Mouse (Mus musculus): ENCODE measurements around the gene Srsf1. TPM values are rescaled to one million over a fixed set of nuclear protein-coding genes. Genes with fewer than 3 reads are reported as not detected.

The Srsf1 gene
- total RNA-seq (2022): 100 to 1,000 TPM; 230 to 311 (median 252) TPM

DNA sequence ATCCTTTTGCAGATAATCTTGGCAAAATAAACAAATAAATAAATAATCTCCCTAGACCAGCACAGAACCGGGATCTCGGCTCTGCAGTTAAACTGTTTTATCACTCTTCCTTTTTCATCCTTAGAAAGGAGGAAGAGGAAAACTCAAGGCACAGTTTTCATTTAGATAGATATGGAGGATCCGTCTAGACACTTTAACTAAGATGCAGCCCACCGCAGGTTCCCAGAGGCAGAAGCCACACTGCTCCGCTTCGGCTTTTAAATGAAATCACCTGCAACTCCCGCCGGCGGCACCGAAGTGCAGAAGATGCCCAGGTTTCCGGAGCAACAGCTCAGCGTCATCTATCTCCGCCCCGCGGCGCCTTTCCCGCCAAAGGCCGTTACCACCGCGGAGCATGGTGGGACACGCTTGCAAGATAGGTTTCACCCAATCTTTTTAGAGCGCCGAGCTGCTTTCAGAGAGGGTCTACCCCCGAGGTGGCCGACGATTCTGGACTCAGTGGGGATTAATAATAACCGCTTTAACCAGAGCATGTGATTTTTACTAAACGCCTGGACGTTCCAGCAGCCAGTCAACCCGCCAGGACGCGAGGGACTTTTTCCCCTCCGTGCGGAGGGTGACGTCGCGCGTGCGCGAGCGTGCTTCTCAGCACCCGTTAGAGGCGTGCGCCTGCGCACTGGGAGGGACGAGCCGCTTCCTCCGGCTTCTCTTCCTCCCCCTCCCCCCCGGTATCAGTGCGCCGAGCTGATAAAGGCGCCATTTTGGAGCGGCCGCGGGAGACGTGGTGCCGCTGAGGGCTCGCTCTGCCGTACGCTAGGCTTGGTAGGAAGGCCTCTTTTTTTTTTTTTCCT is at the start of gene Srsf1:
TSS of gene Srsf1 (plus strand) at position 430 of the 851 bp plus-strand sequence.
- peak; percentile 96 for DNase-seq

- no peak for DNase-seq
Measured at GRCm38 (mm10) chr11:87999751-88000150, 47.4 kb upstream of the Srsf1 start.

- no peak for DNase-seq
Measured at GRCm38 (mm10) chr11:88002738-88003137, 44.4 kb upstream of the Srsf1 start.

- DNase-seq: no peak
Measured at GRCm38 (mm10) chr11:88004123-88004522, 43.0 kb upstream of the Srsf1 start.

DNA sequence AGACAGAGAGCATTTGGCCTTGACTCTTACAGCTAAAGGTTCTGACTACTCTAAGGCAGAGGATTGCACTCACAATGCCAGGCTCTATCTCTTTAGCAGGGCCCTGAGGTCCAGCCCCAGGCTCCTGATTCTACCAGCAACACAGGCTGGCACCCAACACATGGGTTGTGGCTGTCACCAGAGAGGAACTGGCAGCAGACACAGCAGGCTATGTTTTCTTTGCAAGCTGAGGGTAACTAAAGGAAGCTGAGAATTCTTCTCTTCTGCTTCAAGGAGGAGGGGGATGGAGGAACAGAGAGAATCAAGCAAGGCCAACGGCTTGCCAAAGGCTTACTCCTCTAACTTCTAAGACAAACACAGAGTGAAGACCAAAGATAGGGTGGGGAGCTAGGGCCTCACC is 38.5 kb upstream of the Srsf1 start:
- DNase-seq: no peak

DNA sequence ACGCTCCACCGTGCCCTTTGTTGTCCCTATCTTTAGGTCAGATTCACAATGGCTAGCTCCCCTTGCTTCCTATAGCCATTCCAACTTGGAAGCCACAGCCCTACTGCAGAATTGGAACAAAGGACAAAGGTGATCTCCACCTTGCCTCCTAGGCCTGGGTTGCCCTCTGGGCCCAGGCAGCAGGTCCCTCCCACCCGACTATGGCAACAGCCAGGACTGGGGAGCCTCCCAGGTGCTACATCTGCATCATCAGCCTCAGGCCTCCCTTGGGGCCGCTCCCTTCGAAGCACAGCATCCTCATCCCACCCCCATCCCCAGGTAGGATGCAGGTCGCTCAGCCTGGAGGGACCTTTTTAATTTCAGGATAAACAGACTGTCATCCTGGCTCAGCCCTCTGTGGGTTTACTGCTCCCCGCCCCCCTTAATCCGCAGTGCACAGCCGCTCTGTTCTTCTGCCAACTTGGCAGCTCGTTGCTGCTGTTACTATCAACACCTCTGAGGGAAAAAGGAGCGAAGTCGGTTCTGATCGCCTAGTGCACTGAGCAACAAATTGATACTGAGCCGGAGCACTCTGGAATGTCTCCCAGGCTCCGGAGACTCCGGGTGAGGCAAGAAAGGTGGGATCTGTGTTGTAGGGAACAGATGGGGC is 37.5 kb upstream of the Srsf1 start:
- DNase-seq: no peak

DNA sequence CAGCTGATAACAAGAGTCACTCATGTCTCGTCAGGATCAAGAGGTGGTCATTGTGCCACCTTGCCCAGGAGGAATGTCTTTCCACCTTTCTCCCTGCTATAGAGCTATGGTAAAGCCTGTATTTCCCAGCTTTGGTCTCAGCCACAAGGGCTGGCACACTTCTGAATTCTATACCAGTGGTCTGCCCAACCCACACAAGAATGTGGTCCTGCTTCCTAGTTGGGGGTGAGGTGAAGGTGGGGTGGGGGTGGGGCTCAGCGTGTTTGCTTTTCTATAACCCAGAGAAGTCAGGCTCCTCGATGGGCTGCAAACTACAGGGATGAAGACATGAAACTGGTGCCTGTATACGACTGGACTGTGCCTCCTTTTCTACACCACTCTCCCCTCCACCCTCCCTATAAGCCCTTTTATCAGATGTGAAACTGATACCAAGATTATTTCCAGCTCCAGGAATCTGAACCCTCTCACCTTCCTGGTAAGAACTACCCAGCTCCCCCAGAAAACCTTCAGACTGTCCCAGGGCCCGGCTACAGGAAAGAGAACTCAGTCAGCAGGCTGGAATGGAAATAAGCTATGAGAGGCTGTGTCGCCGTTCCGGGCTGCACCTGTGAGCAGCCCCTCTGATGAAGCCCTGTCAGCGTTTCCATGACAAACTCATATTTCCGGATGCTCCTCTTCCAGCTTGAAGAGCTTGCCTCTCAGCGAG is 35.8 kb upstream of the Srsf1 start:
- no peak for DNase-seq

GRCm38 (mm10) chr11:88011914-88012419 is 35.2 kb upstream of the Srsf1 start:
- DNase-seq: no peak

- no peak for DNase-seq
Measured at GRCm38 (mm10) chr11:88012621-88013244, 34.4 kb upstream of the Srsf1 start.

DNA sequence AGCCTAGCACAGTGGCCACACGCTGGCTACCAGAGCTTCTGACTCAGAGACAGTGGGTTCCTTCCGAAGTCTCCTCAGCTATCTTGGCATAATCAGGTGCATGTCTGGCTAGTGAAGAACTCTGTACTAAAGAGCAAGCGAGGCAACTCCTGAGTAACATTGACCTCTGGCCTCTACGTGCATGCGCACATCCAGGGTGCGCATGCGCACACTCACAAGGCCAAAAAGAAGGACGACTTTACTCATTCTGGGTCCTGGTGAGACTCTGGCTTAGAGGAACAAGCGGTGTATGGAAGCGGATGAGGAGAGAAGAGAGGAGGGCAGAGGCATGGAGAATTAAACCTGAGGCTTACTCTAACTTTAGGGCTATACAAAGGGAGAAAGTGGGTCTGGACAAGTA is 33.5 kb upstream of the Srsf1 start:
- no peak for DNase-seq

- no peak for DNase-seq
Measured at GRCm38 (mm10) chr11:88015161-88015560, 32.0 kb upstream of the Srsf1 start.

DNA sequence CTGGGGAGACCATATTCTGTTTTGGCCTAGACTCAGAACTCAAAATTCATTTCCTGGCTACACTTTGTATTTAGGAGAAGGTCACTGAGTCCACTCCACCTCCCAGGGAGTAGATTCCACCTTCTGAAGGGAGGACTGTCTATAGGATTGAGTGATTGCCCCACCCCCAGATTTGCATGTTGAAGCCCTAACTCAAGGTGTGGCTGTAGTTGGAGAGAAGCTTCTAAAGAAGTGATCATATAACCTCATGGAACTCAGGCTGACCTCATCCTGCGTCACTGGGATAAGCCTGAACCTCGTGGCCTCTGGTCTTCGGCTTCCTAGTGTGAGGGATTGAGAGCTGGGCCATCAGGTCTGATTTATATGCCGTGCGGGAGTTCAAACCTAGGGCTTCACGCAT is 31.4 kb upstream of the Srsf1 start:
- no peak for DNase-seq

- DNase-seq: no peak
Measured at GRCm38 (mm10) chr11:88023933-88024332, 23.2 kb upstream of the Srsf1 start.

GRCm38 (mm10) chr11:88027391-88028035 is 19.7 kb upstream of the Srsf1 start:
- DNase-seq: no peak

GRCm38 (mm10) chr11:88028193-88028684 is 18.9 kb upstream of the Srsf1 start:
- DNase-seq: no peak

GRCm38 (mm10) chr11:88030219-88030618 is 17.0 kb upstream of the Srsf1 start:
- no peak for DNase-seq

DNA sequence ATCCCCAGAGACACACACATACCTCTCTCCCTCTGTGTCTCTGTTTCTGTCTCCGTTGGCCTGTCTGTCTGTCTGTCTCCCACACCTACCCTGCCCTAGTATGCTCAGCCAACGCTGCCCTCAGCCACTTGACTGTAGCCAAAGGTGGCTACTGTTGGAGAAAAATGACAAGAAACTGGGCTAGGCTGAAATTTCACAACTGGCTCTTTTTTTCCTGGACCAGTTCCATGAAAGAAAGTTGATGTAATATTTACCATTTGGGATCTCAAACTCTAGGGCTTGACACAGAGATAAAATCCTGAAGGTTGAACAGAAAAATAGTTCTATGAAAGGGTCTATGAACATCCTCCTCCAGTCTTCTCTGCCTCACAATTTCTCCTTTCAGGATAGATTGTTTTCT is 16.3 kb upstream of the Srsf1 start:
- no peak for DNase-seq

- DNase-seq: no peak
Measured at GRCm38 (mm10) chr11:88031753-88032152, 15.4 kb upstream of the Srsf1 start.

DNA sequence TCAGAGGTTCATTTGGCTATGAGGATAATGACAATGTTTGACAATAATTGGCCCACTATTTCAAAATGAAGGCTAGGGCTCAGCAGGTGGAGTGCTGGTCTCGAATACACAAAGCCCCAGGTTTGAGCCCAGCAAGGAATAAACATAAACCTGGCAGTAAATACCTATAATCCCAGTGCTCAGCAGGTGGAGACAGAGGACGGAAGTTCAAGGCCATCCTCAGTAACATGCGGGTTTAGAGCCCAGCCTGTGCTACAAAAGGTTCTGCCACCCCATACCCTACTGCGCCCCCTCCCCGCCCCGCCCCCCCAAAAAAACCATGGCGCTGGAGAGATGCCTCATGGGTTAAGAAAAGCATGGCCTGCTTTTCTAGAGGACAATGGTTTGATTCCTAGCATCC is 11.2 kb upstream of the Srsf1 start:
- DNase-seq: no peak

GRCm38 (mm10) chr11:88036761-88037251 is 10.4 kb upstream of the Srsf1 start:
- DNase-seq: no peak

- no peak for DNase-seq
Measured at GRCm38 (mm10) chr11:88037386-88037785, 9.8 kb upstream of the Srsf1 start.

DNA sequence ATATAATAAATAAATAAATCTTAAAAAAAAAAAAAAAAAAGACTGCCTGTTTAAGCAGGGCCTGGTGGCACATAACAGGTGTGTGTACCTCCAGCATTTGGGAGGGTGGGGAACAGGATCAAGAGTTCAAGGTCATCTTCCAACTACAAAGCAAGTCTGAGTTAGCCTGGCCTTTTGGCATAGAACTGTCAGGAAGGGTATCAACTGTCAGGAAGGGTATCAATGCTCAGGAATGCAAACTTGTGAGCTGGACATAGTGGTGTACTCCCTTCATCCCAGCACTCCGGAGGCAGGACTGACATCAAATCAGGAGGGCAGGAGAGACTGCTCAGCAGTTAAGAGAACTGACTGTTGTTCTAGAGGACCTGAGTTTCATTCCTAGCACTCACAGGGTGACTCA is 8.1 kb upstream of the Srsf1 start:
- no peak for DNase-seq
